Mouse (Mus musculus): ENCODE results near the gene Pkn3. TPM values are rescaled to one million over a fixed set of nuclear protein-coding genes. Genes with fewer than 3 reads are reported as not detected.
"Not testable (repeated sequence)": the region's sequence is repeated elsewhere in the genome, so short reads cannot be mapped to it uniquely, and the experiment has no call there.

The Pkn3 gene
- total and polyA plus RNA-seq, 2 experiments from 2014 or later, result 0.99 to 1.2 TPM

DNA sequence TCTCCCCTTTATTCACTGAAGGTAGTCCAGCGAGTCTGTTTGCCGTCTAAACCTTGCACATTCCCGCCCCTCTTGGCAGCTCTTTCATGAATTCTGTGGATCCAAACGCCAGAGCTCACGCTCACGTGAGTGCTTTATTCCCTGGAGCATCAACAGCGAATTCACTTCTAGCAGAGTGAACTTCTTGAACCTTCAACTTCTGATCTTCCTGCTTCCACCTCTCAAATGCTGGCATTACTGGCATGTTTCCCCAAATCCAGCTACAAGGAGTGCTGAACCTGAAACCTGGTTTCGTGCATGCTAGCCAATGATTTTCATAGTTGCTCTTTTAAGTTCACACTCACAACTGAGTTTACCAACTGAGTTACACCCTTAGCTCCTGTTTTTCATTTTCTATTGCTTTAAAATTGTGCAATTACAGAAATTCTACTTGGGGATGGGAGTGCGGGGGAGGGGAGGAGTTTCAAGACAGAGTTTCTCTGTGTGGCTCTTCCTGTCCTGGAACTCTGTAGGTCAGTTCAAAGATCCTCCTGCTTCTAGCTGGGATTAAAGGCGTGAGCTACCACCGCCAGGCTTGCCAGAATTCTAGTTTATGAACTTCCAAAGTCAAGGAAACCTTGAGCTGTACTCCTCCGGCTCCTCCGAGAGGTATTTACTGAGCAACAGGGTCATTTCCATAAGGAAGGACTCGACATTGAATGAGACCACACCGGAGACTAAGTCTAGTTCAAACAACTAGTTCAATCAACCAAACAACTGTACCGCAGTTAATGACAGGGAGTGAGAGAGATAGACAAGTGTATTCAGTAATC is 55.5 kb downstream of the Pkn3 start:
- ATAC-seq (peak; percentile 27), DNase-seq (ENCODE audit: low spot score) (peak; percentile 23)
- Histone ChIP-seq H3K9me3 (ENCODE audit: low read length) (no peaks in the 10 kb centered on the region), H3K4me2 (ENCODE audit: low read depth, low read length) (peak overlapping the region; percentile 96), H3K9ac (replicated peaks; ENCODE audit: low read length) (peak overlapping the region; percentile 71), H3K27me3 (ENCODE audit: insufficient read depth, low read length) (no peaks in the 10 kb centered on the region), H3K4me1 (ENCODE audit: insufficient read depth, low read length) (peaks cover 16% of the 10 kb centered on the region; the same call in 1 of the 2 replicates), H3K27ac (peak overlapping the region; percentile 87), H3K36me3 (ENCODE audit: insufficient read depth, low read length) (peaks cover 8% of the 10 kb centered on the region; the same call in 1 of the 2 replicates), H3K4me3 (ENCODE audit: low read length) (peak overlapping the region; percentile 79)
- 20% methylated on average over 16 of the region's 16 CpGs for WGBS
- TF ChIP-seq CTCF (IDR thresholded peaks at IDR 0.05; ENCODE audit: low read depth), result no peak

DNA sequence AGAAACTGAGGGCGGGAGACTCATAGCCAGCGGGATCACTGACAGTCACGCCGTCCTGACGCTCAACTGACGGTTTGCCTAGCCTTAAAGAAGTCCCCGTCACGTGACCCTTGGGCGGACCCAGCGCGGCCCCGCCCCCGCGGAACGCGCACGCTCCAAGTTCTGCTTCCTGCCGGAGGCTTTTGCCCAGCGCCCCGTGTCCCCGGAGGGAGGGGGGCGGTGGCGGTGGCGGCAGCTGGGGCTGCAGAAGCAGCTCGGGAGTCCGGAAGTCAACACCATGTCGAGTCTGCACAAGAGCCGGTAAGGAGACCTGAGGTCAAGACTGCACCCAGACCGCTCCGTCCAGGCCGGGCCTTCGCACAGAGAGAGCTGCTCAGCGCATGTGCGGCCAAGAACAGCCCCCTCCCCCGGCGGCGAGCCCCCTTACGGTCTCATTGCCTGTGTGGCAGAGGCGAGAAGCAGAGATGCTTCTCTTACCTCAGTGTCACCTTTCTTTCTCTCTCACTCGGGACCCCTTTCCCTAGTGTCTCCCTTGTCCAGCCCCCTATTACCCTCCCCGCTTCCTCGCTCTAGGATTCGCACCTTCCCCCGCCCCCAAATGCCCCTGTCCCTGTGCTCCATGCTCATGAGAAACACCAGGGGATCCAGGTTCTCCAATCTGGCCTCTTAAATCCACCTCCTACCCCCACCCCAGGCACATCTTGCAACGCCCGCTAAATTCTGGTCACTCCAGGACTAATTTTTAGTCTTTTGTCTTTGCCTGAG is 56.3 kb downstream of the Pkn3 start, which contains the start of gene Tbc1d13:
Tbc1d13 (plus strand) TSS at position 134 of the 765 bp plus-strand sequence.
- H3K4me1 ChIP-seq (ENCODE audit: insufficient read depth, low read length), result peaks cover 16% of the 10 kb centered on the region; the same call in 1 of the 2 replicates
- DNase-seq (ENCODE audit: low spot score) (peak; percentile 97), ATAC-seq (peak; percentile 97)
- peak within 1 kb of the TSS; percentile 96 for H3K4me2 ChIP-seq (ENCODE audit: low read depth, low read length)
- WGBS, result 0% methylated on average over 44 of the region's 46 CpGs
- no peaks in the 10 kb centered on the region for H3K27me3 ChIP-seq (ENCODE audit: insufficient read depth, low read length)
- peaks cover 8% of the 10 kb centered on the region; the same call in 1 of the 2 replicates for H3K36me3 ChIP-seq (ENCODE audit: insufficient read depth, low read length)
- peak within 1 kb of the TSS; percentile 87 for H3K27ac ChIP-seq
- H3K9me3 ChIP-seq (ENCODE audit: low read length), result no peaks in the 10 kb centered on the region
- TF ChIP-seq CTCF (IDR thresholded peaks at IDR 0.05; ENCODE audit: low read depth), result no peak; the same call in 1 of the 2 replicates
- H3K9ac ChIP-seq (replicated peaks; ENCODE audit: low read length), result peak within 1 kb of the TSS; percentile 71
- H3K4me3 ChIP-seq (ENCODE audit: low read length), result peak within 1 kb of the TSS; percentile 79

DNA sequence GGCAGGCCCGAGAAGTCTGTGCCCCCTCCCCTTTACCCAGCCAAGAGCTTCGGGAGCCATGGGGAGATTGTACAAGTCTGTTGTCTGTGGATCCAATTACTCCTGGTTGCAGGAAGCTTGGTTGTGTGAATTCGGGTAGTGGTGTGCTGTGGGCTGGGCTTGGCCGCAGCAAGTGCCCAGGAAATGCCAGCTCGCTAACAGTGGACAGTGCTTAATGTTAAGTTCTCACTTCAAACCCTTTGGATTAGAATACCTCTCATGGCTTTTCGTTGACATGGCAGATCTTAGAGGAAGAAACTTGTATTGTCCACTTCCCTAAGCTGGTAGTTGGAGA is 56.9 kb downstream of the Pkn3 start:
- ATAC-seq (no peak), DNase-seq (ENCODE audit: low spot score) (no peak)
- WGBS, result 20% methylated on average over 6 of the region's 6 CpGs
- Histone ChIP-seq H3K4me2 (ENCODE audit: low read depth, low read length) (peak overlapping the region; percentile 96), H3K4me3 (ENCODE audit: low read length) (peak overlapping the region; percentile 79), H3K9me3 (ENCODE audit: low read length) (no peaks in the 10 kb centered on the region), H3K9ac (replicated peaks; ENCODE audit: low read length) (peak overlapping the region; percentile 71), H3K36me3 (ENCODE audit: insufficient read depth, low read length) (peaks cover 8% of the 10 kb centered on the region; the same call in 1 of the 2 replicates), H3K4me1 (ENCODE audit: insufficient read depth, low read length) (peaks cover 16% of the 10 kb centered on the region; the same call in 1 of the 2 replicates), H3K27me3 (ENCODE audit: insufficient read depth, low read length) (no peaks in the 10 kb centered on the region), H3K27ac (peak overlapping the region; percentile 87)
- no peak for TF ChIP-seq CTCF (IDR thresholded peaks at IDR 0.05; ENCODE audit: low read depth)

DNA sequence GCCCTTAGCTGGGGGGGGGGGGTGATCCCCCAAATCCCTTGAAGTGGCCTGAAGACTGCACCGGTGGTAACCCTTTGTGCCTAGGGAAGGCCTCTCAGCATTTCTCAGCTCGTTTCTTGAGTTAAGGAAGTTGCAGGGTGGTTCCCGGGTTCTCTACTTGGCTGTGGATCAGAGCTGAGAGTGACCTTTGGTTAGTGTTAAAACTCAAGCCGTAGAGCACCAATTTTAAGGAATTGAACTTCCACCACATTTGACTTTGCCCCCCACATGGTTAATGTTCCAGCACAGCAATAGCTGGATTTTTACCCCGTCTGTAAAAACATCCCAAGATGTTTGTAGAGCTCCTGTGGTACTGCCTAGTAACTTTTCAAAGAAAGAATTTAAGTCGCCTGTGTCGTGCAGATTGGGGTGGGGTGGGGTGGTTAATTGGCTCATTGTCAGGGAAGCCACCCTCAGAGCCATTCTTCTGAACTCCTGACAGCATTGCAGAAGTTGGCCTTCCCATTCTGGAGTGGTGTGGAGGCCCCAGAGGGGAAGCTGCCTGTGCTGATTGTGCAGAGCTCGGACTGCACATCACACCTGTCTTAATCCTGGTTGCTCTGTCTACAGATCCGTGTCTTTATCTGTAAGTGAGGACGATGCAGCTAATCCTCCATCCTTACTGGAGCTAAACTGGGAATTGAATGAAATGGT is 57.6 kb downstream of the Pkn3 start:
- Histone ChIP-seq H3K4me3 (ENCODE audit: low read length) (peak overlapping the region; percentile 79), H3K27ac (peak overlapping the region; percentile 87; the same call in 1 of the 2 replicates), H3K9ac (replicated peaks; ENCODE audit: low read length) (peak overlapping the region; percentile 71), H3K4me2 (ENCODE audit: low read depth, low read length) (peak overlapping the region; percentile 96), H3K9me3 (ENCODE audit: low read length) (no peaks in the 10 kb centered on the region), H3K4me1 (ENCODE audit: insufficient read depth, low read length) (peaks cover 16% of the 10 kb centered on the region; the same call in 1 of the 2 replicates), H3K36me3 (ENCODE audit: insufficient read depth, low read length) (peaks cover 8% of the 10 kb centered on the region; the same call in 1 of the 2 replicates), H3K27me3 (ENCODE audit: insufficient read depth, low read length) (no peaks in the 10 kb centered on the region)
- DNase-seq (ENCODE audit: low spot score), result no peak
- TF ChIP-seq CTCF (IDR thresholded peaks at IDR 0.05; ENCODE audit: low read depth), result no peak
- no peak for ATAC-seq
- WGBS, result 36% methylated on average over 10 of the region's 10 CpGs

DNA sequence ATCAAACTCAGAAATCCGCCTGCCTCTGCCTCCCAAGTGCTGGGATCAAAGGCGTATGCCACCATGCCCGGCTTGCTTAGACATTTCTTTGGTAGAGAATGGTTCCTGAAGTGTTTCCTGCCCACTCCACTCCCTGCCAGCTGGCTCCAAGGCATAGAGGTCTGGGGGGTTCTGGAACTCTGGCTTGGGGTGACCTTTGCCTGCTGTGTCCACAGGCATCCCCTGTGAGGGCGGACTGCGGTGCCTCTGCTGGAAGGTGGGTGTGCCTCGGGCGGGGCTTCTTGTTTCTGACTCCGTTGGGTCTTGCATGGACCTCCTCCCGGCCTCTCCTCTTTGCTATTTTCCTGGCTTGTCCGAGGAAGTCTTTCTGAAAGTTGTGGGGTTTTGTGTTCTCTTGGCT is 59.0 kb downstream of the Pkn3 start:
- Histone ChIP-seq H3K9me3 (ENCODE audit: low read length) (no peaks in the 10 kb centered on the region), H3K4me2 (ENCODE audit: low read depth, low read length) (no peak overlapping the region), H3K36me3 (ENCODE audit: insufficient read depth, low read length) (peaks cover 22% of the 10 kb centered on the region; the same call in 1 of the 2 replicates), H3K27ac (no peak overlapping the region), H3K4me3 (ENCODE audit: low read length) (no peak overlapping the region), H3K4me1 (ENCODE audit: insufficient read depth, low read length) (peaks cover 16% of the 10 kb centered on the region; the same call in 1 of the 2 replicates), H3K9ac (replicated peaks; ENCODE audit: low read length) (no peak overlapping the region), H3K27me3 (ENCODE audit: insufficient read depth, low read length) (no peaks in the 10 kb centered on the region)
- TF ChIP-seq CTCF (IDR thresholded peaks at IDR 0.05; ENCODE audit: low read depth), result no peak
- WGBS, result 86% methylated on average over 10 of the region's 10 CpGs
- ATAC-seq (no peak), DNase-seq (ENCODE audit: low spot score) (no peak)

DNA sequence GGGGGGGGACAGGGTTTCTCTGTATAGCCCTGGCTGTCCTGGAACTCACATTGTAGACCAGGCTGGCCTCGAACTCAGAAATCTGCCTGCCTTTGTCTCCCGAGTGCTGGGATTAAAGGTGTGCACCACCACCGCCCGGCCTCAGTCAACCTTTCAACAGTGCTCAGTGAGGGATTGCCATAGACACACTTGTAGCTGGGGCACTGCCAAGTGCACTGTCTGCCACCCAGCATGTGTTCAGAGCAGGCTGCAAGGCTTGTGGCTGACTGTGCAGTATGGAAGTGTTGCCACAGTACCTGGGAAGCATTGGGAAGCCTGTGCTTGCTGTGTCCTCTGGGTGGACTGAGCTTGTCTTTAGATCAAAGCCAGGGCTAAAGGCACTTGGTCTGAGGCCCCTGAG is 62.5 kb downstream of the Pkn3 start:
- not testable (repeated sequence) for H3K9ac ChIP-seq (replicated peaks; ENCODE audit: low read length); H3K4me2 ChIP-seq (ENCODE audit: low read depth, low read length); H3K27ac ChIP-seq; H3K9me3 ChIP-seq (ENCODE audit: low read length); H3K4me1 ChIP-seq (ENCODE audit: insufficient read depth, low read length); H3K4me3 ChIP-seq (ENCODE audit: low read length); DNase-seq (ENCODE audit: low spot score); H3K27me3 ChIP-seq (ENCODE audit: insufficient read depth, low read length); ATAC-seq
- peaks cover 52% of the 10 kb centered on the region for H3K36me3 ChIP-seq (ENCODE audit: insufficient read depth, low read length)
- WGBS, result 78% methylated on average over 4 of the region's 4 CpGs

Other genes with a start within 250 kb of the Pkn3 start
- 32.5 and 37.7 TPM in 2 replicates for gene Cercam, start 208.5 kb upstream of the Pkn3 start, total RNA-seq (2014; rRNA removed)
- 17.8 and 20.6 TPM in 2 replicates for gene Cercam, start 208.5 kb upstream of the Pkn3 start, polyA plus RNA-seq (2015; fragmentation: Nextera tagmentation; extraction: Ambion mirVana)
- gene Odf2, start 188.5 kb upstream of the Pkn3 start, total RNA-seq (2014; rRNA removed), result 73.1 and 81.7 TPM in 2 replicates
- gene Odf2, start 188.5 kb upstream of the Pkn3 start, polyA plus RNA-seq (2015; fragmentation: Nextera tagmentation; extraction: Ambion mirVana), result 78.2 and 88.3 TPM in 2 replicates
- 39.4 and 43.6 TPM in 2 replicates for gene Gle1, start 142.3 kb upstream of the Pkn3 start, total RNA-seq (2014; rRNA removed)
- gene Gle1, start 142.3 kb upstream of the Pkn3 start, polyA plus RNA-seq (2015; fragmentation: Nextera tagmentation; extraction: Ambion mirVana), result 52.7 and 56.0 TPM in 2 replicates
- gene Sptan1, start 112.1 kb upstream of the Pkn3 start, total RNA-seq (2014; rRNA removed), result 716 and 902 TPM in 2 replicates
- gene Sptan1, start 112.1 kb upstream of the Pkn3 start, polyA plus RNA-seq (2015; fragmentation: Nextera tagmentation; extraction: Ambion mirVana), result 166 and 184 TPM in 2 replicates
- gene Wdr34, start 28.8 kb upstream of the Pkn3 start, total RNA-seq (2014; rRNA removed), result 87.4 and 87.7 TPM in 2 replicates
- gene Wdr34, start 28.8 kb upstream of the Pkn3 start, polyA plus RNA-seq (2015; fragmentation: Nextera tagmentation; extraction: Ambion mirVana), result 64.5 and 66.5 TPM in 2 replicates
- gene Set, start 20.3 kb upstream of the Pkn3 start, total RNA-seq (2014; rRNA removed), result 149 and 188 TPM in 2 replicates
- gene Set, start 20.3 kb upstream of the Pkn3 start, polyA plus RNA-seq (2015; fragmentation: Nextera tagmentation; extraction: Ambion mirVana), result 332 and 334 TPM in 2 replicates
- gene Zdhhc12, start 16.0 kb downstream of the Pkn3 start, total RNA-seq (2014; rRNA removed), result 25.4 and 35.0 TPM in 2 replicates
- gene Zdhhc12, start 16.0 kb downstream of the Pkn3 start, polyA plus RNA-seq (2015; fragmentation: Nextera tagmentation; extraction: Ambion mirVana), result 30.2 and 32.2 TPM in 2 replicates
- gene Zer1, start 46.9 kb downstream of the Pkn3 start, total RNA-seq (2014; rRNA removed), result 77.6 and 99.2 TPM in 2 replicates
- gene Zer1, start 46.9 kb downstream of the Pkn3 start, polyA plus RNA-seq (2015; fragmentation: Nextera tagmentation; extraction: Ambion mirVana), result 14.0 and 14.6 TPM in 2 replicates
- 106 and 109 TPM in 2 replicates for gene Tbc1d13, start 56.1 kb downstream of the Pkn3 start, total RNA-seq (2014; rRNA removed)
- gene Tbc1d13, start 56.1 kb downstream of the Pkn3 start, polyA plus RNA-seq (2015; fragmentation: Nextera tagmentation; extraction: Ambion mirVana), result 9.4 and 10.8 TPM in 2 replicates
- 63.7 and 64.1 TPM in 2 replicates for gene Endog, start 93.8 kb downstream of the Pkn3 start, total RNA-seq (2014; rRNA removed)
- 42.2 and 42.7 TPM in 2 replicates for gene Endog, start 93.8 kb downstream of the Pkn3 start, polyA plus RNA-seq (2015; fragmentation: Nextera tagmentation; extraction: Ambion mirVana)
- gene Spout1, start 100.8 kb downstream of the Pkn3 start, total RNA-seq (2014; rRNA removed), result 32.6 and 48.2 TPM in 2 replicates
- 52.6 and 56.1 TPM in 2 replicates for gene Spout1, start 100.8 kb downstream of the Pkn3 start, polyA plus RNA-seq (2015; fragmentation: Nextera tagmentation; extraction: Ambion mirVana)
- gene Kyat1, start 128.2 kb downstream of the Pkn3 start, total RNA-seq (2014; rRNA removed), result 23.9 and 34.3 TPM in 2 replicates
- 17.0 and 17.9 TPM in 2 replicates for gene Kyat1, start 128.2 kb downstream of the Pkn3 start, polyA plus RNA-seq (2015; fragmentation: Nextera tagmentation; extraction: Ambion mirVana)
- gene Lrrc8a, start 160.0 kb downstream of the Pkn3 start, total RNA-seq (2014; rRNA removed), result 66.2 and 68.4 TPM in 2 replicates
- 59.7 and 61.9 TPM in 2 replicates for gene Lrrc8a, start 160.0 kb downstream of the Pkn3 start, polyA plus RNA-seq (2015; fragmentation: Nextera tagmentation; extraction: Ambion mirVana)
- 6.8 and 15.1 TPM in 2 replicates for gene Gm28035, start 162.9 kb downstream of the Pkn3 start, total RNA-seq (2014; rRNA removed)
- 0.25 and 0.31 TPM in 2 replicates for gene Gm28035, start 162.9 kb downstream of the Pkn3 start, polyA plus RNA-seq (2015; fragmentation: Nextera tagmentation; extraction: Ambion mirVana)
- gene Phyhd1, start 188.5 kb downstream of the Pkn3 start, total RNA-seq (2014; rRNA removed), result 5.6 and 8.9 TPM in 2 replicates
- gene Phyhd1, start 188.5 kb downstream of the Pkn3 start, polyA plus RNA-seq (2015; fragmentation: Nextera tagmentation; extraction: Ambion mirVana), result 6.2 and 7.4 TPM in 2 replicates
- not detected in 2 replicates for gene Gm28038, start 203.4 kb downstream of the Pkn3 start, total RNA-seq (2014; rRNA removed)
- gene Gm28038, start 203.4 kb downstream of the Pkn3 start, polyA plus RNA-seq (2015; fragmentation: Nextera tagmentation; extraction: Ambion mirVana), result not detected in 2 replicates
- 43.7 and 50.4 TPM in 2 replicates for gene Dolk, start 208.7 kb downstream of the Pkn3 start, total RNA-seq (2014; rRNA removed)
- 42.1 and 43.5 TPM in 2 replicates for gene Dolk, start 208.7 kb downstream of the Pkn3 start, polyA plus RNA-seq (2015; fragmentation: Nextera tagmentation; extraction: Ambion mirVana)
- gene Nup188, start 208.7 kb downstream of the Pkn3 start, total RNA-seq (2014; rRNA removed), result 32.6 and 51.0 TPM in 2 replicates
- gene Nup188, start 208.7 kb downstream of the Pkn3 start, polyA plus RNA-seq (2015; fragmentation: Nextera tagmentation; extraction: Ambion mirVana), result 11.9 and 12.6 TPM in 2 replicates